Mouse (Mus musculus): ENCODE measurements around the gene Ttf1.

DNA sequence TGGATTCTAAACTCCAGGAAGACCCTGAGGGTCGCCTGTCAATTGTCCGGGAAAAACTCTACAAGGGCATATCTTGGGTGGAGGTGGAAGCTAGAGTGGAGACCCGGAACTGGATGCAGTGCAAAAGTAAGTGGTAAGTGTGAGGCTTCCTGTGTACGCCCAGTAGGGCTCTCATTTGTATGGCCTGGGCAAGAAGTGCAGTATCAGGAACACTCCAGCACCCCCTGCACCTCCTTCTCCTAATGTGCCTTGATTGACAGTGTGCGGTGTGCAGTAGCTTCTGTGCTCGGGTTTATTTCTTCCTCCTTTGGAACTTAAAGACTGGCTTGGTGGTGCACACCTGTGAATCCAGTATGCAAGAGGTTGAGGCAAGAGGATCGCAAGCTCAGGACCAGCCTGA, 14.6 kb downstream of the Ttf1 start:
- TF ChIP-seq POLR2A (IDR thresholded peaks at IDR 0.05; ENCODE audit: low read depth, low read length) (no peak), CTCF (IDR thresholded peaks at IDR 0.05; ENCODE audit: extremely low read depth, insufficient read depth, insufficient read length, insufficient replicate concordance) (no peak)
